Mouse (Mus musculus): ENCODE measurements around the gene Borcs8. TPM values are rescaled to one million over a fixed set of nuclear protein-coding genes. Genes with fewer than 3 reads are reported as not detected.

Gene Borcs8
- polyA plus RNA-seq (2012; rRNA removed) = 27.0 and 27.1 TPM in 2 replicates
- 25.1 and 25.4 TPM in 2 replicates for polyA plus RNA-seq (2014; fragmentation: Nextera tagmentation; extraction: Ambion mirVana)

DNA sequence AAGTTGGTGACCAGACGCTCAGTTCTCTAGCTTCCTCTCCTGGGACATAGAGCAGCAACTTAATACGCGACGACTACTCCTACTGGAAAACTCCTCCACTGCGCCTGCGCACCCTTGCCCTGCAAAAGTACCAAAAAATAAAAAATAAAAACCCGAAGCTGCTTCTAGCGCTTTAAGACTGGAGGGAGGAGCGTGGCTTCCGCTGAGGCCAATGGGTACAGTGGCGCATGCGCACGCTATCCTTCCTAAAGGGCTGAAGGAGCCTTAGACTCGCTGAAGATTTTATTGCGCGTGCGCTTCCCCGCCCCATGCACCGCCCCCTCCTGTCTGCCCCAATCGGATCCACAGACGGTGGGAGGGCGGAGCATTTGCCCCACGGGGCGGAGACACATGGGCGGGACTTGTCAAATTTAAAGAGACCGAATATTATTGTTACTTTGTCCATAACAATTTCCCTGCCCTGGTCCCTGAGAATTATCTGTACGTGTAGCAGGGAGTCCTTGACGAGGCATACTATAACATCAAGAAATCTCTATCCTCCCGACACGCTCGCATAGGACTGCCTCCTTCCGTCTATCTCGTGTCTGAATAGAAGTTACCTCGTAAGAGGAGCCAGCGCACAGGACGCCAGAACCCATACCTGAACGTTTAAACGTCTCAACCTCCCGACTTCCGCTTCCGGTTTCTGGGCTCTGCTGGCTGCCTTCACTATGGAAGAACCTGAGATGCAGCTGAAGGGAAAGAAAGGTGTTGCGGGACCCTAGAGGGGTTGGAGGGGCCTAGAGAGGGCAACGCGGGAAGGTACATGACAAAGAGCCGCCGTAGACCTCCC lies at the start of gene Borcs8, which contains the start of the genes Rfxank and Mef2b:
Borcs8 (plus strand) TSS at position 474 of the 832 bp plus-strand sequence.
Rfxank (minus strand) TSS at position 129 of the 832 bp plus-strand sequence.
Mef2b (plus strand) TSS at position 686 of the 832 bp plus-strand sequence.
- H3K9me3 ChIP-seq (ENCODE audit: control insufficient read depth, low read length) = no peaks in the 10 kb centered on the region
- H3K27ac ChIP-seq = peak within 1 kb of the TSS; percentile 88
- WGBS (ENCODE audit: insufficient replicate concordance) = under 1% methylated on average over 46 of the region's 46 CpGs
- H3K27me3 ChIP-seq (ENCODE audit: control insufficient read depth, insufficient read depth, low read length) = no peaks in the 10 kb centered on the region
- H3K36me3 ChIP-seq (replicated peaks; ENCODE audit: control insufficient read depth, insufficient read depth, low read depth) = peaks cover 10% of the 10 kb centered on the region
- H3K9ac ChIP-seq (replicated peaks) = peak within 1 kb of the TSS; percentile 84
- TF ChIP-seq EP300 (IDR thresholded peaks at IDR 0.05; ENCODE audit: low read depth) (no peak), CTCF (IDR thresholded peaks at IDR 0.05; ENCODE audit: low read depth) (no peak)
- peak; percentile 96 for ATAC-seq (ENCODE audit: insufficient read depth)
- peak within 1 kb of the TSS; percentile 87 to 92 for H3K4me3 ChIP-seq (ENCODE audit: insufficient read depth in 1 of 2, low read depth in 2 of 2, low read length in 2 of 2)
- peak; percentile 98 to 99 (median 98) for DNase-seq (ENCODE audit: low read depth in 3 of 3, low spot score in 3 of 3)
- H3K4me2 ChIP-seq (ENCODE audit: low read depth) = peak within 1 kb of the TSS; percentile 95
- peaks cover 12 to 15% of the 10 kb centered on the region in 2 experiments for H3K4me1 ChIP-seq (replicated peaks; ENCODE audit: control insufficient read depth in 2 of 2, insufficient read depth in 2 of 2, low read length in 1 of 2)

- ATAC-seq (ENCODE audit: insufficient read depth) (no peak), DNase-seq (ENCODE audit: low read depth in 3 of 3, low spot score in 3 of 3) (no peak)
- Histone ChIP-seq H3K4me3 (ENCODE audit: insufficient read depth in 1 of 2, low read depth in 2 of 2, low read length in 2 of 2) (no peak overlapping the region), H3K36me3 (replicated peaks; ENCODE audit: control insufficient read depth, insufficient read depth, low read depth) (no peaks in the 10 kb centered on the region), H3K9ac (replicated peaks) (no peak overlapping the region), H3K27me3 (ENCODE audit: control insufficient read depth, insufficient read depth, low read length) (peaks cover 35% of the 10 kb centered on the region), H3K27ac (no peak overlapping the region), H3K9me3 (ENCODE audit: control insufficient read depth, low read length) (no peaks in the 10 kb centered on the region), H3K4me2 (ENCODE audit: low read depth) (no peak overlapping the region), H3K4me1 (replicated peaks; ENCODE audit: control insufficient read depth in 2 of 2, insufficient read depth in 2 of 2, low read length in 1 of 2) (no peaks in the 10 kb centered on the region)
- 50% methylated on average over 8 of the region's 8 CpGs for WGBS (ENCODE audit: insufficient replicate concordance)
- no peak for TF ChIP-seq EP300 (IDR thresholded peaks at IDR 0.05; ENCODE audit: low read depth)
- TF ChIP-seq CTCF (IDR thresholded peaks at IDR 0.05; ENCODE audit: low read depth) = no peak
Observed at GRCm38 (mm10) chr8:70092786-70093185, 46.5 kb upstream of the Borcs8 start.

GRCm38 (mm10) chr8:70099276-70099675 lies 40.0 kb upstream of the Borcs8 start:
- ATAC-seq (ENCODE audit: insufficient read depth) (no peak), DNase-seq (ENCODE audit: low read depth in 3 of 3, low spot score in 3 of 3) (no peak)
- TF ChIP-seq CTCF (IDR thresholded peaks at IDR 0.05; ENCODE audit: low read depth) (no peak), EP300 (IDR thresholded peaks at IDR 0.05; ENCODE audit: low read depth) (no peak)
- Histone ChIP-seq H3K27ac (no peak overlapping the region), H3K4me2 (ENCODE audit: low read depth) (no peak overlapping the region), H3K27me3 (ENCODE audit: control insufficient read depth, insufficient read depth, low read length) (no peaks in the 10 kb centered on the region), H3K9me3 (ENCODE audit: control insufficient read depth, low read length) (no peaks in the 10 kb centered on the region), H3K36me3 (replicated peaks; ENCODE audit: control insufficient read depth, insufficient read depth, low read depth) (no peaks in the 10 kb centered on the region), H3K4me1 (replicated peaks; ENCODE audit: control insufficient read depth in 2 of 2, insufficient read depth in 2 of 2, low read length in 1 of 2) (no peaks in the 10 kb centered on the region), H3K9ac (replicated peaks) (no peak overlapping the region), H3K4me3 (ENCODE audit: insufficient read depth in 1 of 2, low read depth in 2 of 2, low read length in 2 of 2) (no peak overlapping the region)
- 58% methylated on average over 8 of the region's 8 CpGs for WGBS (ENCODE audit: insufficient replicate concordance)

DNA sequence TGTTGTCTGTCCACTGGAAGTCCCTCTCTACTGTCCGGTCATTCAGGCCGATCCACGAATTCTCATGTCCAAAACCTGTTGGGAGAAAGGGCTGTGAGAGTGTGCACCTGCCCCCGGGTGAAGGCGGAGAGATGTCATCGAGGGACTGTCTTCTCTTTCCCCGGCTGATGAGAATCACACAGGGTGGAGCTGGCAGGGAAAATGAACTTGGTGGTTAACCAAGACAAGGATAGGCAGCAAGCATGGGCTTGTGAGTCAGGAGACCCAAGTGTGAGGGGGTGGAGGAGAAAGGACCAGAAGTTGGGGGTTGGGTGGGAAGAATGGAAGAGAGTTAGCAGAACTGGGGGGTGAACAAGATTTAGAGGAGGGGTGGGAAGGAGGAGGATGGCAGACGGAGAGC lies 39.1 kb upstream of the Borcs8 start:
- H3K27me3 ChIP-seq (ENCODE audit: control insufficient read depth, insufficient read depth, low read length) = no peaks in the 10 kb centered on the region
- no peak overlapping the region for H3K4me3 ChIP-seq (ENCODE audit: insufficient read depth in 1 of 2, low read depth in 2 of 2, low read length in 2 of 2)
- H3K4me2 ChIP-seq (ENCODE audit: low read depth) = no peak overlapping the region
- TF ChIP-seq CTCF (IDR thresholded peaks at IDR 0.05; ENCODE audit: low read depth) = no peak
- TF ChIP-seq EP300 (IDR thresholded peaks at IDR 0.05; ENCODE audit: low read depth) = no peak
- no peak for ATAC-seq (ENCODE audit: insufficient read depth)
- no peak for DNase-seq (ENCODE audit: low read depth in 3 of 3, low spot score in 3 of 3)
- H3K9me3 ChIP-seq (ENCODE audit: control insufficient read depth, low read length) = no peaks in the 10 kb centered on the region
- H3K9ac ChIP-seq (replicated peaks) = no peak overlapping the region
- no peaks in the 10 kb centered on the region for H3K4me1 ChIP-seq (replicated peaks; ENCODE audit: control insufficient read depth in 2 of 2, insufficient read depth in 2 of 2, low read length in 1 of 2)
- H3K27ac ChIP-seq = no peak overlapping the region
- no peaks in the 10 kb centered on the region for H3K36me3 ChIP-seq (replicated peaks; ENCODE audit: control insufficient read depth, insufficient read depth, low read depth)
- 62% methylated on average over 8 of the region's 8 CpGs for WGBS (ENCODE audit: insufficient replicate concordance)

- TF ChIP-seq EP300 (IDR thresholded peaks at IDR 0.05; ENCODE audit: low read depth) (no peak), CTCF (IDR thresholded peaks at IDR 0.05; ENCODE audit: low read depth) (peak; percentile 87)
- Histone ChIP-seq H3K27me3 (ENCODE audit: control insufficient read depth, insufficient read depth, low read length) (no peaks in the 10 kb centered on the region; the same call in 1 of the 2 replicates), H3K36me3 (replicated peaks; ENCODE audit: control insufficient read depth, insufficient read depth, low read depth) (no peaks in the 10 kb centered on the region), H3K4me2 (ENCODE audit: low read depth) (no peak overlapping the region), H3K27ac (no peak overlapping the region), H3K4me1 (replicated peaks; ENCODE audit: control insufficient read depth in 2 of 2, insufficient read depth in 2 of 2, low read length in 1 of 2) (no peaks in the 10 kb centered on the region), H3K9me3 (ENCODE audit: control insufficient read depth, low read length) (no peaks in the 10 kb centered on the region), H3K4me3 (ENCODE audit: insufficient read depth in 1 of 2, low read depth in 2 of 2, low read length in 2 of 2) (no peak overlapping the region), H3K9ac (replicated peaks) (no peak overlapping the region)
- DNase-seq (ENCODE audit: low read depth in 3 of 3, low spot score in 3 of 3) (peak in 1 of 3 experiments; percentile 14), ATAC-seq (ENCODE audit: insufficient read depth) (no peak)
- 13% methylated on average over 6 of the region's 6 CpGs for WGBS (ENCODE audit: insufficient replicate concordance)
Observed at GRCm38 (mm10) chr8:70104506-70104905, 34.8 kb upstream of the Borcs8 start.

All from liver, embryonic 14.5 days (tissue).